Mouse (Mus musculus) midbrain, embryonic 11.5 days (tissue): Measurements from ENCODE around the gene Dqx1. TPM values are rescaled to one million over a fixed set of nuclear protein-coding genes. Genes with fewer than 3 reads are reported as not detected.

ENCODE experiments used
- ATAC-seq: fragments of 200-750 bp; cut with Nextera tagmentation; 2 replicates; pipeline ENCODE4 v1.8.0; 2017; ENCODE audit warnings: moderate TSS enrichment, moderate library complexity; ENCODE audit not compliant: low FRiP score
- DNase-seq: peaks from one replicate; pipeline ENCODE4 v3.0.0; 2015; ENCODE audit warnings: low spot score; ENCODE audit errors: missing footprints
- H3K27ac ChIP-seq: fragments of 300-500 bp; sonication (generic); 2 replicates; pipeline ENCODE4 v1.5.1; 2014; ENCODE audit warnings: low read depth, low read length
- H3K27me3 ChIP-seq: fragments of 300-500 bp; sonication (generic); 2 replicates; pipeline ENCODE4 v1.6.1; 2014; ENCODE audit warnings: mild to moderate bottlenecking, low read length, moderate library complexity, mixed read lengths; ENCODE audit not compliant: control insufficient read depth, insufficient read depth
- H3K36me3 ChIP-seq: fragments of 300-500 bp; sonication (generic); 2 replicates; pipeline ENCODE4 v1.6.1; 2014; ENCODE audit warnings: mild to moderate bottlenecking, low read length, moderate library complexity, mixed read lengths; ENCODE audit not compliant: control insufficient read depth, insufficient read depth
- H3K4me1 ChIP-seq: fragments of 300-500 bp; sonication (generic); 2 replicates; pipeline ENCODE4 v1.6.1; 2014; ENCODE audit warnings: low read length; ENCODE audit not compliant: control insufficient read depth, insufficient read depth
- H3K4me2 ChIP-seq: fragments of 300-500 bp; sonication (generic); 2 replicates; pipeline ENCODE4 v1.6.1; 2014; ENCODE audit warnings: mild to moderate bottlenecking, moderate library complexity
- H3K4me3 ChIP-seq: fragments of 300-500 bp; sonication (generic); 2 replicates; pipeline ENCODE4 v1.5.1; 2014; ENCODE audit warnings: low read depth, low read length
- H3K9ac ChIP-seq: fragments of 300-500 bp; sonication (generic); 2 replicates; pipeline ENCODE4 v1.6.1; 2014; ENCODE audit warnings: low read length
- H3K9me3 ChIP-seq: fragments of 300-500 bp; sonication (generic); 2 replicates; pipeline ENCODE4 v1.6.1; 2016; ENCODE audit warnings: low read length; ENCODE audit not compliant: control insufficient read depth
- WGBS: fragments of 180-500 bp; shearing (Covaris S2); extraction: QIAGEN DNeasy Blood & Tissue Kit; methylation state at CpG from one replicate; pipeline ENCODE4 v1.1.7; 2014; 5-methylcytosine and 5-hydroxymethylcytosine counted together
- polyA plus RNA-seq: library from polyadenylated mRNA; unstranded; fragments of >200 nt; fragmentation: Nextera tagmentation; extraction: Ambion mirVana; gene quantifications from 2 replicates; pipeline ENCODE4 v1.2.1, GENCODE M21; 2014

Gene Dqx1
- polyA plus RNA-seq, 1 experiment from 2014 or later, result 0.68 TPM

DNA sequence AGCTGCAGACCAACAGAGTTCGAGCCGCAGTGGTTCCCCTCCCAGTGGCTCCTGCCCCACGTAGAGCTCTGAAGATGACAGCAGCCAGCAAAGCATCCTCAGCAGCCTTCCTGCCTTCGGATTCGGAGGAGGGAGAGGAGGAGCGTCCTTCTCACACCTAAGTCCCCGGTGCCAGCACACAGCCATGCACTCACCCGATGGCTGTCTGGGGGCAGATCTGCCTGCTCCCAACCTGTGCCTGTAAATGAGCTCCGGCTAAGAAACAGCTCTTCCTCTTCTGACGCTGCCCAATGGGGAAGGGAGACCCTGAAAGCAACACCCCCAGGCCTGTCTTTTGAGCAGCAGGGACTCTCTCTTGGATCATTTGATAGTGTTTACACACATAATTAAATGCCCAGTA is 27.9 kb upstream of the Dqx1 start:
- ATAC-seq, result no peak
- Histone ChIP-seq H3K4me2 (no peak overlapping the region), H3K27ac (no peak overlapping the region), H3K4me1 (peaks cover 17% of the 10 kb centered on the region), H3K4me3 (no peak overlapping the region), H3K9me3 (no peaks in the 10 kb centered on the region), H3K36me3 (no peaks in the 10 kb centered on the region), H3K27me3 (peaks cover 32% of the 10 kb centered on the region), H3K9ac (no peak overlapping the region)
- no peak for DNase-seq
- WGBS, result 16% methylated on average over 10 of the region's 10 CpGs

DNA sequence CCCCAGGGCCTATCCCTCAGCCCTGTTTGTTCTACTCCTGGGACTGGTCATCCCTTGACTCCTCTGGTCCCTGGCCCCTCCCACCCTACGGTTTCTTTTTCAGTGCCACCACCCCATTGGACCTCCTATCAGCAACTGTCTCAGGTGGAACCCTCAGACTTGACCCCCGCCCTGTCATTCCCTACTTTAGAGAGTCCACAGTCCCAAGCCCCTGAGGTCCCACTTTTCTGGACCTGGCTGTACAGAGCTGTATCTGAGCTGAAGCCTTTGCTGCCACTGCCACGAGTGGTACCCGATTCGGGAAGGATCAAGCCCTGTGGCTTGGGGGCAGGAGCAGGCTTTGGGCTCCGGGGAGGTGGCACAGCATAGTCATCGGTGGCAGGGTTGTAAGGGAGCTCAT is 26.5 kb upstream of the Dqx1 start:
- no peak overlapping the region for H3K4me2 ChIP-seq
- no peak for ATAC-seq
- H3K4me3 ChIP-seq, result no peak overlapping the region
- 59% methylated on average over 7 of the region's 7 CpGs for WGBS
- H3K9ac ChIP-seq, result no peak overlapping the region
- H3K36me3 ChIP-seq, result no peaks in the 10 kb centered on the region
- H3K27me3 ChIP-seq, result peaks cover 32% of the 10 kb centered on the region
- H3K27ac ChIP-seq, result no peak overlapping the region
- peaks cover 20% of the 10 kb centered on the region for H3K4me1 ChIP-seq
- H3K9me3 ChIP-seq, result no peaks in the 10 kb centered on the region
- no peak for DNase-seq

DNA sequence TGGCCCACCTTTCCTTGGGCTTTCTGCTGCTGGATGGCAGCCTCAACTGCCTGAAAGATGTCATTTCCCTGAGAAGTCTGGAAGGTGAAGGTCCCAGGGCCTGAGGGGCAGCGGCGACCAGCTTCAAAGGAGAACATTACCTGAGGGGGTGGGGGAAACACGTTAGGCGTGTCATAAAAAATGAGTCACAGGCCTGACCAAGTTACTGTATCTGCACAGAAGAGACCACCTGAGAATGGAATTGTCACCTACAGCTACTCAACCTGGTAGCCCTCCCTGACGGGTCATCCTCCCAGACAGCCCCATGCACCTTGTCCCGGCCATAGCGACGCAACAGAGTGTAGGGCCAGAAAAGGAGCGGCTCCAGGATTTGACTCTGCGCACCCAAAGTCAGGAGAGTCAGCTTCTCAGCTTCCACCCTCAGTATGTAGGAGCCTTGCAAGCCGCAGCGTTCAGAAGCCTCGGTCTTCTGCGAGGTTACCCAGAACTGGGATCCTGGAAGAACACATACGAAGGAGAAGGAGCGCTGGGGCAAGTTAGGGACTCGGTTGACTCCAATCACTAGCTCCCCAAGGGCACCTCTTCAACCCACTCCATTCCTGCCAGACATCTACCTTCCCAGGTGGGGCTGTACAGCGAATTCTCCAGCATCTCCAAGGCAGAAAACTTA is 25.6 kb upstream of the Dqx1 start:
- H3K27ac ChIP-seq, result no peak overlapping the region
- H3K27me3 ChIP-seq, result peaks cover 32% of the 10 kb centered on the region
- H3K4me1 ChIP-seq, result peaks cover 20% of the 10 kb centered on the region
- peak overlapping the region; percentile 55; the same call in 1 of the 2 replicates for H3K9ac ChIP-seq
- WGBS, result 15% methylated on average over 18 of the region's 18 CpGs
- no peaks in the 10 kb centered on the region for H3K36me3 ChIP-seq
- H3K4me3 ChIP-seq, result peak overlapping the region; percentile 52
- no peak for ATAC-seq
- H3K9me3 ChIP-seq, result no peaks in the 10 kb centered on the region
- peak overlapping the region; percentile 85 for H3K4me2 ChIP-seq
- no peak for DNase-seq

DNA sequence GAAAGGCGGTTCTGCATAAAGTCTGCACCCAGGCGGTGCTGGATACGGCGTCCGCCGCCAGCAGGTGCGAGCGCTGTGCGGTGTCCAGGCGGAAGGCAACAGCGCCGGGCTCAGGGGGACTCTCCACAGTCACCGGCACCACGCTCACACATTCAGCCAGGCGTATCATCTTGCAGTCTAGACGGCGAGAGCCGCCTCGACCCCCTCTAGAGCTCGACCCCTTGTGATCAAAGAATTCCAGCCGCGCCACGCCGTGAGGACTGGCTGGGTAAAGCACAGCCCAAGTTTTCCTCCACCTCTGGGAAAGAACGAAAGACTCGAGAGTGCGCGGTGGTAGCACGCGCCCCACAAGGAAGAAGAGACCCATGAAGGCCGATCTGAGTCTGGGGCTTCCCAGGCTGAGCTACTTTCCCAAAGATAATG is 24.9 kb upstream of the Dqx1 start:
- WGBS, result under 1% methylated on average over 31 of the region's 31 CpGs
- Histone ChIP-seq H3K27ac (no peak overlapping the region), H3K36me3 (no peaks in the 10 kb centered on the region), H3K4me1 (peaks cover 20% of the 10 kb centered on the region), H3K9ac (peak overlapping the region; percentile 55), H3K27me3 (peaks cover 32% of the 10 kb centered on the region), H3K4me2 (peak overlapping the region; percentile 85), H3K9me3 (no peaks in the 10 kb centered on the region), H3K4me3 (peak overlapping the region; percentile 52)
- DNase-seq (peak; percentile 97), ATAC-seq (peak; percentile 53)

DNA sequence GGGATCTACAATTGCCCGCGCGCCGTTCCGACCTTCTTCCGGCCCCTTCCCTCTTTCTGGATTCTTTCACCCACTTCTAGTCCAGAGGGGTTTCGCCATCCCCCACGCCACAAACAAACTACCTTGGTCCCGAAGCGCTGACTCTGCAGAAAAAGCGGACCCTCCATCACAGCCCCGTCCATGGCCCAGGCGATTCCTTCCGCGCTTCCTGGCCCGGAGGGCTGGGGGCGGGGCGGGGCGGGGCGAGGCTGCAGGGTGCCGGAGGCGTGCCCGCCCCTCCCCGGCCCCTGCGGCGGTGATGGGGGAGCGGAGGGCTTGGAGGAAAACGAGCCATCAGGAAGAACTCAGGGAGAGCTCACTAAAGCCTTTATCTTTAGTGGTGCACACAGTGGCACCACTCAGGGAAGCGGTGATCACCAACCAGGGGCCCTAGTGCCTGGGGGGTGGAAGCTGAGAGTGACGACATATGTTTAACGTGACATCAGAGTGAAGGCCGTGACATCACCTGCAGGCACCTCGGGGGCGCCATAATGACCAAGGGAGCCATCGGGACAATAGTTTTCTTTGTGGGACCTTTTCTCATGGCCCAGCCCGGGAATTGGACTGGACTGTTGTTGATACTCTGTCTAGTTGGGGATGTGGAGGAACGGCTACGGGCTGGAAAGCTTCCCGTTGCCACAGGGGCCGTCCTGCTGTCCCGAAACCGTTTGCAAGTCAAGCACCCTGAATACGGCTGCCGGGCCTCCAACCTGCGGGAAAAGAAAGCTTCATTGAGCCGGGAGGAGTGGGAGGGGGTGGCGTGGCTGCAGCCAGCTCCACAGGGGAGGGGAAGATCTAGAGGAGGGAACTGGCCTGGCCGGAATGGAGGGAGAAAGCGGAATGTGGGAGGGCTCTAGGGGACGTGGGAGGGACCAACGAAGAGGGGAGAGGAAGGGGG is 24.1 kb upstream of the Dqx1 start, which contains the start of the genes Dok1 and Loxl3:
Dok1 (minus strand) TSS at position 223 of the 937 bp plus-strand sequence.
Loxl3 (plus strand) TSS at position 925 of the 937 bp plus-strand sequence.
- H3K4me2 ChIP-seq, result peak within 1 kb of the TSS; percentile 85
- WGBS, result under 1% methylated on average over 51 of the region's 51 CpGs
- peak; percentile 98 for DNase-seq
- no peaks in the 10 kb centered on the region for H3K36me3 ChIP-seq
- H3K27ac ChIP-seq, result peak within 1 kb of the TSS; percentile 20; the same call in 1 of the 2 replicates
- ATAC-seq, result peak; percentile 83
- H3K9ac ChIP-seq, result peak within 1 kb of the TSS; percentile 55
- peaks cover 32% of the 10 kb centered on the region for H3K27me3 ChIP-seq
- no peaks in the 10 kb centered on the region for H3K9me3 ChIP-seq
- H3K4me1 ChIP-seq, result peaks cover 24% of the 10 kb centered on the region
- H3K4me3 ChIP-seq, result peak within 1 kb of the TSS; percentile 52

DNA sequence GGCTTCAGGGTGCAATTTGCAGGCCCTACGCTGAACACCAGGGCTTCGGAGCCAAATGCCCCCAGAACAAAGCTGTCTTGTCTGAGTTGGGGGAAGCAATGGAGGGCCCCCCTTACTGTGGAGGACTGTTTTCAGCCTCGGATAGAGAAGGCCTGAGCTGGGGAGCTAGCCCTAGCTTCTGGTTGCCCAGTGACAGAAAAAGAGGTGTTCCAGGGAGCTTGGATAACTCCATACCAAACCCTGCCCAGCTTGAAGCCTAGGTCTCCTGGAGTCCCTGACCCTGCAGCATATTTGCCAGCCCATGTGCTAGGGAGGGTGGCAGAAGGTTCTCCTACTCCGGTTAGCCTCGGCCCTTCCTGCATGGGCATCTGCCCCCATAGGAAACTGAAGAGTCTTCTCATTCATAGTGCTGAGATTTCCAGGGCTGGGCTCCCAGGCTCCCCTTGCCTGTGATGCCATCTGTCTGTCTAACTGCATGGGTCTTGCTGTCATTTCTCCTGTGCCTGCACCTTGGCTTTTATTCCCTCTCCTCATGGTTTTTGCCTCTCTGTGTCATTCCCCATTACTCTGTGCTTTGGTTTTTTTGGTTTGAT is 23.1 kb upstream of the Dqx1 start:
- Histone ChIP-seq H3K9me3 (no peaks in the 10 kb centered on the region), H3K36me3 (no peaks in the 10 kb centered on the region), H3K27me3 (peaks cover 32% of the 10 kb centered on the region), H3K27ac (no peak overlapping the region), H3K4me1 (peaks cover 27% of the 10 kb centered on the region), H3K9ac (peak overlapping the region; percentile 55; the same call in 1 of the 2 replicates), H3K4me3 (peak overlapping the region; percentile 52), H3K4me2 (peak overlapping the region; percentile 85)
- ATAC-seq, result no peak
- DNase-seq, result peak; percentile 86
- 20% methylated on average over 5 of the region's 5 CpGs for WGBS

DNA sequence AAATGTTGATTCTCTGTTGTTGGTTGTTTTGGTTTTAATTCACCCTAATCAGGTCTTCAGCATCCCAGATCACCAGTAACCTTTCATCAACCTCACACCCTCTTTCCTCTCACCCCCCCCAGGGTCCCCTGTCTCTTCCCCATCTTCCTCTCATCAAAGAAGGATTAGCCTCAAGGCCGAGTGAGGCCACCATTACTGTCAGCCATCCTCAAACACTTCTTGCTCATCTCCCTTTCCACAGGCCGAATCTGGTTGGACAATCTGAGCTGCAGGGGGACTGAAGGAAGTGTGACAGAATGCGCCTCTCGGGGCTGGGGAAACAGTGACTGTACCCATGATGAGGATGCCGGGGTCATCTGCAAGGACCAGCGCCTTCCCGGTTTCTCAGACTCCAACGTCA is 20.5 kb upstream of the Dqx1 start:
- Histone ChIP-seq H3K9me3 (no peaks in the 10 kb centered on the region), H3K4me2 (no peak overlapping the region), H3K27me3 (peaks cover 7% of the 10 kb centered on the region), H3K4me3 (no peak overlapping the region), H3K36me3 (no peaks in the 10 kb centered on the region), H3K4me1 (peaks cover 25% of the 10 kb centered on the region), H3K9ac (no peak overlapping the region), H3K27ac (no peak overlapping the region)
- ATAC-seq (no peak), DNase-seq (no peak)
- 74% methylated on average over 8 of the region's 8 CpGs for WGBS

DNA sequence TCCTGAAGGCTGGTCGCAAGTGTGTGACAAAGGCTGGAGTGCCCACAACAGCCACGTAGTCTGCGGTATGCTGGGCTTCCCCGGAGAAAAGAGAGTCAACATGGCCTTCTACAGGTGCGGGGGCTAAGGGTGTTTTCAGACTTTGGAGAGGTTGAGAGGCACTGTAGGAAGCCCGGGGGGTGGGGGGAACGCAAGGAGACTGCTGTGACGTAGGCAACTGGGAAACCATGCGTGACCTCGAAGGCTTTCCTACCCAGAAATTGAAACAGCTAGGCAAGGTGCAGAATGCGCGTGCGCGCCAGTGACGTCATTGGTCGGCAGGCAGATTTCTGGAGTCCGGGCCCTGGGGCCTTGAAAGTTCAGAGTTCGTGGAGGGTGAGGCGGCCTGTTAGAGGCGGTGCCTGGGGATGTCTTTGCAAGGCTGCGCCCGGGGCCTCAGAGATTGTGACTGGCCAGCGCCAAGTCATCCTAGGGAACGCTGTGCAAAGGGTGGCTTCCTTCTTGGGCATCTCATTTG is 19.1 kb upstream of the Dqx1 start:
- H3K27ac ChIP-seq, result no peak overlapping the region
- peak overlapping the region; percentile 41 for H3K9ac ChIP-seq
- H3K4me1 ChIP-seq, result peaks cover 19% of the 10 kb centered on the region
- 0 out of 2 replicates have a peak, but pooled peaks cover 2% of the 10 kb centered on the region for H3K27me3 ChIP-seq
- H3K9me3 ChIP-seq, result no peaks in the 10 kb centered on the region
- WGBS, result 8% methylated on average over 24 of the region's 24 CpGs
- DNase-seq, result peak; percentile 100
- H3K36me3 ChIP-seq, result no peaks in the 10 kb centered on the region
- peak overlapping the region; percentile 43 for H3K4me2 ChIP-seq
- peak; percentile 73 for ATAC-seq
- peak overlapping the region; percentile 9; the same call in 1 of the 2 replicates for H3K4me3 ChIP-seq
